Mouse (Mus musculus) heart, postnatal 0 days (tissue): ENCODE measurements at regions not wholly inside any gene's neighbourhood (a gene's known extent, or its start where the extent isn't known, plus 50 kb on each side); places are given as distances from the start of the nearest gene placed in this dataset.

Experiments
- CTCF ChIP-seq: IDR thresholded peaks from 2 replicates; pipeline ENCODE4 v1.5.1; 2016; ENCODE audit warnings: antibody characterized with exemption, control low read depth, low read depth
- EP300 ChIP-seq: IDR thresholded peaks from 2 replicates; pipeline ENCODE4 v1.6.1; 2016; ENCODE audit warnings: antibody characterized with exemption, low read depth

GRCm38 (mm10) chr7:125349606-125350005 lies 94.9 kb upstream of the Kdm8 start:
- no peak for TF ChIP-seq CTCF
- no peak for TF ChIP-seq EP300
